In genomic region chr12:88376820-88377219, GRCm38 (mm10) we compare ENCODE assay signal across 11 mouse cellular contexts. TPM values are rescaled to one million over a fixed set of nuclear protein-coding genes. Genes with fewer than 3 reads are reported as not detected.
DNase-seq lines count a peak whose midpoint lies in the region; ATAC-seq and TF ChIP-seq lines count a peak whose summit lies in the region.
"Had no signal": no experiment of that assay in that cellular context is flagged by ENCODE, and none has a peak within 500 bp of the region (broad histone marks: within the 10 kb centered on the region; RNA-seq: fewer than 3 reads in every experiment).

No protein-coding gene starts in this region.

- intact Hi-C loops in left cerebral cortex, postnatal 4 days (cut with DNase I) = no loop called here

- no peak overlapping the region for H3K27ac ChIP-seq in kidney, adult 2 months (ENCODE audit: insufficient read depth, low read depth, low read length)
- H3K27ac ChIP-seq in kidney, embryonic 14.5 days (ENCODE audit: low read depth, low read length) = no peak overlapping the region
- no peak overlapping the region for H3K27ac ChIP-seq in stomach, postnatal 0 days (replicated peaks)
- H3K27ac ChIP-seq: lung, embryonic 15.5 days had no signal

- no peaks in the 10 kb centered on the region for H3K9me3 ChIP-seq in kidney, embryonic 14.5 days (ENCODE audit: control insufficient read depth, low read length)
- H3K9me3 ChIP-seq in stomach, postnatal 0 days (ENCODE audit: control insufficient read depth, low read length) = no peaks in the 10 kb centered on the region
- H3K9me3 ChIP-seq: lung, embryonic 15.5 days had no signal

- H3K4me3 ChIP-seq in kidney, adult 2 months (ENCODE audit: insufficient read depth, low read depth, low read length) = no peak overlapping the region
- H3K4me3 ChIP-seq in kidney, embryonic 14.5 days (ENCODE audit: low read length) = no peak overlapping the region
- no peak overlapping the region for H3K4me3 ChIP-seq in stomach, postnatal 0 days (ENCODE audit: low read depth, low read length)
- H3K4me3 ChIP-seq: lung, embryonic 15.5 days had no signal

- H3K4me1 ChIP-seq in kidney, adult 2 months (ENCODE audit: control insufficient read depth, insufficient read depth, low read length) = no peaks in the 10 kb centered on the region
- no peaks in the 10 kb centered on the region for H3K4me1 ChIP-seq in kidney, embryonic 14.5 days (ENCODE audit: control insufficient read depth, insufficient read depth, low read length)
- no peaks in the 10 kb centered on the region for H3K4me1 ChIP-seq in stomach, postnatal 0 days (replicated peaks; ENCODE audit: control insufficient read depth, insufficient read depth)
- H3K4me1 ChIP-seq: lung, embryonic 15.5 days had no signal

- 41% methylated on average over 10 of the region's 10 CpGs for WGBS in kidney, adult 2 months
- 38% methylated on average over 10 of the region's 10 CpGs for WGBS in kidney, embryonic 14.5 days
- WGBS in stomach, postnatal 0 days = 41% methylated on average over 10 of the region's 10 CpGs

- H3K36me3 ChIP-seq in kidney, adult 2 months (ENCODE audit: control insufficient read depth, insufficient read depth, low read length) = no peaks in the 10 kb centered on the region
- no peaks in the 10 kb centered on the region; the same call in 1 of the 2 replicates for H3K36me3 ChIP-seq in kidney, embryonic 14.5 days (ENCODE audit: control insufficient read depth, insufficient read depth, low read length)
- H3K36me3 ChIP-seq in stomach, postnatal 0 days (ENCODE audit: control insufficient read depth, insufficient read depth, low read length) = no peaks in the 10 kb centered on the region; the same call in 1 of the 2 replicates
- H3K36me3 ChIP-seq: lung, embryonic 15.5 days had no signal

- TF ChIP-seq EP300 in stomach, postnatal 0 days (optimal IDR thresholded peaks at IDR 0.05) = no peak

- 0 out of 2 replicates have a peak, but pooled peaks have one; percentile 17 for TF ChIP-seq CTCF in kidney, adult 2 months (conservative IDR thresholded peaks at IDR 0.05; ENCODE audit: insufficient read depth, insufficient read length, low read depth, low read length)
- peak; percentile 70 for TF ChIP-seq CTCF in stomach, postnatal 0 days (IDR thresholded peaks at IDR 0.05; ENCODE audit: low read depth)

- H3K9ac ChIP-seq in kidney, embryonic 14.5 days (ENCODE audit: low read depth, low read length) = no peak overlapping the region
- H3K9ac ChIP-seq in stomach, postnatal 0 days (ENCODE audit: low read length) = no peak overlapping the region
- H3K9ac ChIP-seq: lung, embryonic 15.5 days had no signal

- peak; percentile 22 for DNase-seq in kidney, adult 2 months
- DNase-seq in NIH3T3 (ENCODE audit: low read depth) = peak; percentile 64
- DNase-seq in embryo, embryonic 9.5 days (ENCODE audit: extremely low spot score) = peak; percentile 19
- peak; percentile 13 for DNase-seq in left cerebral cortex, postnatal 4 days
- peak; percentile 31 for DNase-seq in stomach, postnatal 0 days (ENCODE audit: low spot score)
- DNase-seq in adrenal gland, adult 2 months = no peak
- no peak for DNase-seq in thymus, postnatal 10 days (ENCODE audit: low spot score in 2 of 2)

- no peak overlapping the region for H3K4me2 ChIP-seq in kidney, embryonic 14.5 days (replicated peaks; ENCODE audit: low read depth, low read length)
- no peak overlapping the region for H3K4me2 ChIP-seq in stomach, postnatal 0 days (replicated peaks; ENCODE audit: low read depth)
- H3K4me2 ChIP-seq: lung, embryonic 15.5 days had no signal

- H3K27me3 ChIP-seq in kidney, adult 2 months (replicated peaks; ENCODE audit: control insufficient read depth, insufficient read depth, low read length) = no peaks in the 10 kb centered on the region
- H3K27me3 ChIP-seq in kidney, embryonic 14.5 days (ENCODE audit: control insufficient read depth, insufficient read depth, low read length) = no peaks in the 10 kb centered on the region
- no peaks in the 10 kb centered on the region for H3K27me3 ChIP-seq in stomach, postnatal 0 days (ENCODE audit: control insufficient read depth, insufficient read depth, low read length)
- H3K27me3 ChIP-seq: lung, embryonic 15.5 days had no signal

- TF ChIP-seq POLR2A in kidney, adult 2 months (IDR thresholded peaks at IDR 0.05; ENCODE audit: low read depth, low read length) = no peak

- ATAC-seq in kidney, embryonic 14.5 days (ENCODE audit: low FRiP score, low TSS enrichment) = no peak
- no peak for ATAC-seq in stomach, postnatal 0 days (ENCODE audit: low FRiP score, low TSS enrichment)

RNA-seq across cellular contexts. Expression of gene Adck1, which starts 16.5 kb away (rescaled TPM):
- polyA plus RNA-seq in kidney, adult 2 months (2012; rRNA removed) = 33.2 and 37.8 TPM in 2 replicates
- polyA plus RNA-seq in kidney, embryonic 14.5 days (2014; fragmentation: Nextera tagmentation; extraction: Ambion mirVana) = 16.0 and 17.3 TPM in 2 replicates
- total RNA-seq in left cerebral cortex, postnatal 4 days (2021) = 10 to 100 TPM; 34.5 to 36.0 TPM
- 10.4 and 10.5 TPM in 2 replicates for polyA plus RNA-seq in stomach, postnatal 0 days (2015; fragmentation: Nextera tagmentation; extraction: Ambion mirVana)
- total RNA-seq in adrenal gland, adult 2 months (2021) = 10 to 100 TPM; 19.4 to 23.7 TPM
- polyA plus RNA-seq in adrenal gland, adult 2 months (2012; rRNA removed) = 31.0 and 35.6 TPM in 2 replicates

RNA-seq across cellular contexts. Expression of gene Gm5039, which starts 53.0 kb away (rescaled TPM):
- polyA plus RNA-seq in kidney, adult 2 months (2012; rRNA removed) = not detected in 2 replicates
- polyA plus RNA-seq in kidney, embryonic 14.5 days (2014; fragmentation: Nextera tagmentation; extraction: Ambion mirVana) = not detected in 2 replicates
- total RNA-seq in left cerebral cortex, postnatal 4 days (2021) = not detected
- not detected in 2 replicates for polyA plus RNA-seq in stomach, postnatal 0 days (2015; fragmentation: Nextera tagmentation; extraction: Ambion mirVana)
- total RNA-seq in adrenal gland, adult 2 months (2021) = not detected
- polyA plus RNA-seq in adrenal gland, adult 2 months (2012; rRNA removed) = not detected in 2 replicates
- polyA plus RNA-seq: heart, embryonic 14.5 days; lung, embryonic 15.5 days; stomach, embryonic 16.5 days had no signal

Comparison
In these comparisons a context has a peak if more than half of its experiments do, and no peak if none do; other contexts are left out.
1. DNase-seq: peak in kidney, adult 2 months (single experiment), NIH3T3 (single experiment), embryo, embryonic 9.5 days (single experiment), left cerebral cortex, postnatal 4 days (single experiment) and stomach, postnatal 0 days (single experiment); none in adrenal gland, adult 2 months (single experiment) and thymus, postnatal 10 days (0 of 2).